Mouse (Mus musculus): Measurements from ENCODE around the gene Pcgf2.
"Not testable (repeated sequence)": the region's sequence is repeated elsewhere in the genome, so short reads cannot be mapped to it uniquely, and the experiment has no call there.

Gene Pcgf2

DNA sequence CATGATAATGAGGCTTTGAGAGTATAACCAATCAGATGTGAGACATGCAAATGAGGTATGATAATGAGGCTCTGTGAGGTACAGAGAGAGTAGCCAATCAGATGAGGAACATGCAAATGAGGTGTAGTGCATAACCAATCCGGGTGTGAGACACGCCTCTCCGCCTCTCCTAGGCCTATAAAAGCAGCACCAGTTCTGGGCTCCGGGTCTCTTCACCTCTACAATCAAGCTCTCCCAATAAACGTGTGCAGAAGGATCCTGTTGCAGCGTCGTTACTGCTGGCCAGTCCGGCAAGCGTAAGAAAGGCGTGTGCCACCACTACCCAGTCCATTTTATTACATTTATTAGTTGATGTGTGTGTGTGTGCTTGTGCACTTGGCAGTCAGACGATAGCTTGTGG, 46.9 kb downstream of the Pcgf2 start:
- DNase-seq (ENCODE audit: low spot score in 2 of 2), result not testable (repeated sequence)

DNA sequence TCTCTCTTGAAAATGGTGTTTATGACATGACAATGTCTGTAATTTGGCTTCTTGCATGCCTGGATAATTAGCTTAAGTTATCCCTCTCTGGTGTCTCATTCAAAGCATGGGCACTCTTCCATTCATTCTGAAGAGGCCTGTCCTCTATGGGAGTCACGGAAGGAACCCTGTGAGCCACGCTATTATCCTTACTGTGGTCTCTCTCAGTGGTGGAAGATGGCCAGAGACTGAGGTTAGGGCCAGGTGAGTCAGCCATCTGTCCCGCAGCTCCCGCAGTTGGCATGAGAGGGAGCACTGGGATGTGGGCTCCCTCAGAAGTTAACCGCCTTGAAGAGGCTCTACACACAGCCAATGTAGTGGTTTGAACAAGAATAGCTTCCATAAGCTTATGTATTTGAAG, 50.0 kb downstream of the Pcgf2 start:
- DNase-seq (ENCODE audit: low spot score in 2 of 2), result no peak

DNA sequence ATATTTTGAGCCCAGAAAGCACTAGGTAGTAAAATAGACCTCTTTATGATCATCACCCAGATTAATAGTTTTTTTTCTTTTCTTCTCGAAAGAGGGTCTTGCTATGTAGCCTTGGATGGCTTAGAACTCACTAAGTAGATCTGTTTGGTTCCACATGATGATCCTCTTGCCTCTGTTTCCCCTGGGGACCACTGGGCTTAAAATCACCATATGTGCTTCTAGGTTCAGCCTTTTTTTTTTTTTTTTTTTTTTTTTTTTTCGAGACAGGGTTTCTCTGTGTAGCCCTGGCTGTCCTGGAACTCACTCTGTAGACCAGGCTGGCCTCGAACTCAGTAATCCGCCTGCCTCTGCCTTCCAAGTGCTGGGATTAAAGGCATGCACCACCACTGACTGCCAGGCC, 51.8 kb downstream of the Pcgf2 start:
- DNase-seq (ENCODE audit: low spot score in 2 of 2), result not testable (repeated sequence)

DNA sequence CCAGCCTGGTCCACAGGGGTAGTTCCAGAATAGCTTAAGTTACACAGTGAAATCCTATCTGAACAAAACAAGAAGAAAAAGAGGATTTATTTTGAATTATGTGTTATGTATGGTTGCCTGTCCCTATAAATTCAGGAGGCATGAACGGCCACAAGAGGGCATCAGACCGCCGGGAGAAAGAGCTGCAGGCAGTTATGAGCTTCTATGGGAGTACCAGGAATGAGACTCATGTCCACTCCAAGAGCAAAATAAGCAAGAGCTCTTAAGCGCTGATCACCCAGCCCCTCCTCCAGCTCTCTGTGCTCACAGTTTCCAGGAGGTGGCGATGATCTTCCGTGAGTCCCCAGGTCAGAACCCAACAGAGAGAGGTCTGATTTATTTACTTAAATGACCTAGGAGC, 55.5 kb downstream of the Pcgf2 start:
- DNase-seq (ENCODE audit: low spot score in 2 of 2), result peak; percentile 38 to 75

DNA sequence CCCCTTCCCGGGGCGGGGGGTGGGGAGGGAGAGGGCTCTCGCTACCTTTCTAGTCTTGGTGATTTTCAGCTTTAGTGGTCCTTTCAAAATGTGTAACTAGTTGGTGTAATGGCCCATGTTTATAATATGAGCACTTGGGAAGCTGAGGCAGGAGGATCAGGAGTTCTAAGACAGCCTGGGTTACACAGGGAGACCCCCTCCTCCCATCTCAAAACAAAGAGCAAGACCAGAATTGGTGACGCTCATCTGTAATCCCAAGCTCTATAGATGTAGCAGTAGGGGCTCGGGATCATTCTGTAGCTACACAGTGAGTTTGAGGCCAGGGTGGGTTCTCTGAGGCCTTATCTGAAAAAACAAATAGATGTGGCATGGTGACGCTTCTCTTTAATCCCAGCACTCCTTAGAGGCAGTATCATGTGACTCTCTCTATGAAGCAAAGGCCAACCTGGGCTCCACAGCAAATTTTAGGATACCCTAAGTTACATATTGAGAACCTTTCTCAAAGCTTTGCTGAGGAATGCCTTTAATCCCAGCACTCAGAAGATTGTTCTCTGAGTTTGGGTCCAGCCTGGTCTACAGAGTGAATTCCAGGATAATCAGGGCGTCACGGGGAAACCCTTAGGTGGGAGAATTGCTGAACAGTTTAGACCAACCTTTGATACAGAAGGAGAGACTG, 56.8 kb downstream of the Pcgf2 start:
- DNase-seq (ENCODE audit: low spot score in 2 of 2), result no peak

DNA sequence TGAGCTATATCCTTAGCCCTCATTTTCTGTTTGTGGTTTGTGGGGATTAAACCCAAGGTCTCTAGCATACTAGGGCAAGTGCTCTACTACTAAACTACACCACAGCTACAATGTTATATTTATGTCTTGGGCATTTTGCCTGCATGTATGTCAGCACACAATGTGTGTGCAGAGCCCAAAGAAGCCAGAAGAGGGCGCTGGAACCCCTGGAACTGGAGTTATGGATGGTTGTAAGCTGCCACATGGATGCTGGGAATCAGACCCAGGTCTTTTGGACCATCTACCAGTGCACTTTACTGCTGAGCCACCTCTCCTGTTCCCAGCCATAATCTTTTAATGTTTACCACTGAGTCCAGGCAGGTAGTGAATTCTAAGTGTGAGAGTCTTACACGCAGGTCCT, 57.6 kb downstream of the Pcgf2 start:
- DNase-seq (ENCODE audit: low spot score in 2 of 2), result no peak

DNA sequence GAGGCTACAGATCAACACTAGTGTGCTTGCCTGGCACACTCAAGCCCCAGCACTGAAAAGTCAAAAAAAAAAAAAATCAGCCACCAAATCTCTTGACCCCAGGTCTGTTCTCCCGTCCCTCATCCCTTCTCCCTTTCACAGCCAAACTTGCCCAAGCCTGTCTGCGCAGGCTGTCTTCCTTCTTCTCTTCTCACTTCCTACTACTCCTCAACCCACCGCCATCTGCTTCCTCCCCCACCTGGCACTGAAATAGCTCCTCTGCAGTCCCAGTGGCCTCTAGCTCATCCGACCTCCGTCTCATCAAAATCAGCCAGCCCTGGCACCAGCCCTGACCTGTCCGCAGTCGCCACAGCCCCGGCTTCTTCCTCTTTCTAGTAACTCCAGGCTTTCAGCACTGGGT, 58.6 kb downstream of the Pcgf2 start:
- no peak for DNase-seq (ENCODE audit: low spot score in 2 of 2)
